Mouse (Mus musculus) stomach, embryonic 16.5 days (tissue): ENCODE results near the gene Ina. TPM values are rescaled to one million over a fixed set of nuclear protein-coding genes. Genes with fewer than 3 reads are reported as not detected.

Experiments
- ATAC-seq: fragments of 200-750 bp; cut with Nextera tagmentation; 2 replicates; pipeline ENCODE4 v1.8.0; 2017; ENCODE audit warnings: moderate number of reproducible peaks, moderate TSS enrichment; ENCODE audit not compliant: insufficient read depth, low FRiP score
- H3K27ac ChIP-seq: fragments of 300-500 bp; sonication (generic); 2 replicates; pipeline ENCODE4 v1.5.1; 2014; ENCODE audit warnings: low read length
- H3K27me3 ChIP-seq: fragments of 300-500 bp; sonication (generic); 2 replicates; pipeline ENCODE4 v1.6.1; 2014; ENCODE audit warnings: low read length, control low read depth, mixed read lengths; ENCODE audit not compliant: control insufficient read depth, insufficient read depth
- H3K36me3 ChIP-seq: fragments of 300-500 bp; sonication (generic); 2 replicates; pipeline ENCODE4 v1.6.1; 2014; ENCODE audit warnings: low read length; ENCODE audit not compliant: control insufficient read depth, insufficient read depth
- H3K4me1 ChIP-seq: fragments of 300-500 bp; sonication (generic); 2 replicates; pipeline ENCODE4 v1.6.1; 2014; ENCODE audit warnings: low read length, control low read depth, mixed read lengths; ENCODE audit not compliant: control insufficient read depth, insufficient read depth
- H3K4me2 ChIP-seq: fragments of 300-500 bp; sonication (generic); 2 replicates; pipeline ENCODE4 v1.6.1; 2014; ENCODE audit warnings: low read depth, low read length, mixed read lengths
- H3K4me3 ChIP-seq: fragments of 300-500 bp; sonication (generic); replicated peaks from 2 replicates; pipeline ENCODE4 v1.5.1; 2014; ENCODE audit warnings: mild to moderate bottlenecking, low read length
- H3K9ac ChIP-seq: fragments of 300-500 bp; sonication (generic); 2 replicates; pipeline ENCODE4 v1.6.1; 2014; ENCODE audit warnings: low read length
- H3K9me3 ChIP-seq: fragments of 300-500 bp; sonication (generic); replicated peaks from 2 replicates; pipeline ENCODE4 v1.6.1; 2016; ENCODE audit warnings: low read length, control low read depth; ENCODE audit not compliant: control insufficient read depth
- WGBS: fragments of 180-500 bp; shearing (Covaris S2); extraction: QIAGEN DNeasy Blood & Tissue Kit; methylation state at CpG from one replicate; pipeline ENCODE4 v1.1.7; 2014; 5-methylcytosine and 5-hydroxymethylcytosine counted together
- polyA plus RNA-seq: library from polyadenylated mRNA; unstranded; fragments of >200 nt; fragmentation: Nextera tagmentation; extraction: Ambion mirVana; gene quantifications from 2 replicates; pipeline ENCODE4 v1.2.1, GENCODE M21; 2015

Ina gene
- polyA plus RNA-seq, 1 experiment from 2014 or later: 6.5 TPM

- no peak for ATAC-seq
- Histone ChIP-seq H3K36me3 (no peaks in the 10 kb centered on the region), H3K4me1 (peaks cover 18% of the 10 kb centered on the region), H3K9me3 (no peaks in the 10 kb centered on the region), H3K27ac (no peak overlapping the region), H3K4me2 (no peak overlapping the region), H3K4me3 (no peak overlapping the region), H3K27me3 (peaks cover 50% of the 10 kb centered on the region), H3K9ac (no peak overlapping the region)
- WGBS: under 1% methylated on average over 15 of the region's 15 CpGs
Measured at GRCm38 (mm10) chr19:47016487-47016886, 2.0 kb downstream of the Ina start.

- H3K4me2 ChIP-seq: no peak overlapping the region
- no peak for ATAC-seq
- no peak overlapping the region for H3K4me3 ChIP-seq
- no peak overlapping the region for H3K27ac ChIP-seq
- H3K9ac ChIP-seq: no peak overlapping the region
- peaks cover 44% of the 10 kb centered on the region for H3K27me3 ChIP-seq
- WGBS: 13% methylated on average over 3 of the region's 3 CpGs
- H3K36me3 ChIP-seq: no peaks in the 10 kb centered on the region
- H3K4me1 ChIP-seq: peaks cover 18% of the 10 kb centered on the region
- no peaks in the 10 kb centered on the region for H3K9me3 ChIP-seq
Measured at GRCm38 (mm10) chr19:47017831-47018230, 3.3 kb downstream of the Ina start.

DNA sequence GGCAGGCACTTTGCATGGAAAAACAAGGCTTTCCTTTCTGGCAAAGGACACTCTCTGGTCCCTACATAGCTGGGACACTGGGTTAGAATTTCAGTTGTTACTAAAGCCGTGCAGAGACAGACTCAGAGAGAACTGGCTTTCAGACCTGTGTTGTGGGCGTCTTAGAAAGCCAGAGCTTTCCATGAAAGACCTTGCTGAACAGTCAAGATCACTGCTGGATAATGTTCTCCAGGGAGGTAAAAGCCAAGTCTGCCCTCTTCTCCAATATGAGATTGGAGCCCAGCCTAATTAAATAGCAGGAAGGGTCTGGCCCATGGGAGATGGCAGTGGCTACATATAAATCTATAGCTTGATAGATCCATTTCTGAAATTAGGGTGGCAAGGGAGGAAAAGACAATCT lies 3.8 kb downstream of the Ina start:
- 43% methylated on average over 2 of the region's 2 CpGs for WGBS
- Histone ChIP-seq H3K4me3 (no peak overlapping the region), H3K36me3 (no peaks in the 10 kb centered on the region), H3K4me1 (peaks cover 18% of the 10 kb centered on the region), H3K9me3 (no peaks in the 10 kb centered on the region), H3K27ac (no peak overlapping the region), H3K9ac (no peak overlapping the region), H3K27me3 (peaks cover 39% of the 10 kb centered on the region), H3K4me2 (no peak overlapping the region)
- no peak for ATAC-seq

DNA sequence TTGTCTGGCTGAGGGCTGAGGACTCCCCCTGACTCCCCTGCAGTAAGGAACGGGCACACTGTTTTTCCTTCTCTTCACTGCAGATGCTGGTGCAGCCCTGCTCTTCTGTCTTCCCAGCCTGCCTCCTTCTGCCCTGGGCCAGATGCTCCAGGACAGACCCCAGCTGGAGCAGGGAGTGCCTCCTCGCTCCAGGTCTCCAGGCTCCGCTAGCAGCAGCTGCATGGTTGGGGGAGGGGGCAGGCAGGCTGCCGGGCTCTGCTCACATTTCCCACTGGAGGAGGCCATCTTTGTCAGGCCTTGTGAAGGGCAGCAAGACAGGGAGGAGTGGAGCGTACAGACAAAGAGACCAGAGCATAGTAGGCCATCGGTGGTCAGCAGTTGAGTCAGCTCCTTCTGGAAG lies 4.8 kb downstream of the Ina start:
- no peaks in the 10 kb centered on the region for H3K9me3 ChIP-seq
- H3K27ac ChIP-seq: no peak overlapping the region
- H3K27me3 ChIP-seq: peaks cover 30% of the 10 kb centered on the region
- peaks cover 13% of the 10 kb centered on the region for H3K4me1 ChIP-seq
- H3K9ac ChIP-seq: no peak overlapping the region
- 19% methylated on average over 6 of the region's 6 CpGs for WGBS
- no peak for ATAC-seq
- H3K4me2 ChIP-seq: no peak overlapping the region
- no peaks in the 10 kb centered on the region for H3K36me3 ChIP-seq
- no peak overlapping the region for H3K4me3 ChIP-seq

GRCm38 (mm10) chr19:47022709-47023108 lies 8.2 kb downstream of the Ina start:
- Histone ChIP-seq H3K9me3 (no peaks in the 10 kb centered on the region), H3K4me1 (no peaks in the 10 kb centered on the region), H3K9ac (no peak overlapping the region), H3K27me3 (peaks cover 3% of the 10 kb centered on the region; the same call in 1 of the 2 replicates), H3K27ac (no peak overlapping the region), H3K4me3 (no peak overlapping the region), H3K36me3 (no peaks in the 10 kb centered on the region), H3K4me2 (no peak overlapping the region)
- no peak for ATAC-seq
- 85% methylated on average over 4 of the region's 4 CpGs for WGBS

DNA sequence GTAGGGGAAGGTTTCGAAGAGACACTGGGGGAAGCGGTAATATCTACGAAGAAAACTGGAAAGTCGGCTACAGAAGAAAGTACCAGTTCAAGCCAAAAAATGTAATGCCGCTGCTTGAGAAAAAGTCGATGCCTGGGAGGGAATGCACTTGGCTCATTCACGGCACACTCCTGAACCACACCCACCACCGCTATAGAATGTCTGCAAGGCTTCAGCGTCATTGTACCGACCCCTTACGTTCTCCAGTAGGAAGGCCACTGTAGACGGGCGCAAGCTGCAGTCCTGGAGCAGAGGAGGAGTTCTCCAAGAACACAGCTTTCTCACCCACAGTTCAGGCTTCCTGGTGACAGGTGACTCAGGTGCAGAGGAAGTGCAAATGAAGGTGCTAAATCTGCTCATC lies 9.0 kb downstream of the Ina start:
- no peak overlapping the region for H3K9ac ChIP-seq
- no peak overlapping the region for H3K27ac ChIP-seq
- no peaks in the 10 kb centered on the region for H3K27me3 ChIP-seq
- no peaks in the 10 kb centered on the region for H3K4me1 ChIP-seq
- H3K9me3 ChIP-seq: no peaks in the 10 kb centered on the region
- no peaks in the 10 kb centered on the region for H3K36me3 ChIP-seq
- ATAC-seq: no peak
- WGBS: 76% methylated on average over 13 of the region's 13 CpGs
- H3K4me3 ChIP-seq: no peak overlapping the region
- H3K4me2 ChIP-seq: no peak overlapping the region

GRCm38 (mm10) chr19:47024954-47025353 lies 10.5 kb downstream of the Ina start:
- H3K27ac ChIP-seq: no peak overlapping the region
- H3K4me2 ChIP-seq: no peak overlapping the region
- 58% methylated on average over 10 of the region's 10 CpGs for WGBS
- H3K9me3 ChIP-seq: no peaks in the 10 kb centered on the region
- no peak overlapping the region for H3K4me3 ChIP-seq
- H3K9ac ChIP-seq: no peak overlapping the region
- no peaks in the 10 kb centered on the region for H3K4me1 ChIP-seq
- no peak for ATAC-seq
- H3K27me3 ChIP-seq: no peaks in the 10 kb centered on the region
- no peaks in the 10 kb centered on the region for H3K36me3 ChIP-seq

DNA sequence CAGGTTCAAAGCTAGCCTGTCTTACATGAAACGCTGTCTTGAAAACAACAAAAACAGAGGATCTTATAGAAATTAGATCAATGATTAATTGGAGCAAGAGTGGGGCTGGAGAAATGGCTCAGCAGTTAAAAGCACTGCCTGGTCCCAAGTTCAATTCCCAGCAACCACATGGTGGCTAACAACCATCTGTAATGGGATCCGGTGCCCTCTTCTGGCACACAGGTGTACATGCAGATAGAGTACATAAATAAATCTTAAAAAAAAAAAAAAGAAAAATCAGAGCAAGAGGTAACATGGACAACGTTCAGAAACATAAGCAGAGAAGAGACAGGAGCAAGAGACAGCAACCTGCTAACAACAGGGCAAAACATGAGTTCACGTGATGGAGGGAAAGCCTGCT lies 12.0 kb downstream of the Ina start:
- Histone ChIP-seq H3K9ac (no peak overlapping the region), H3K4me3 (no peak overlapping the region), H3K9me3 (no peaks in the 10 kb centered on the region), H3K27ac (no peak overlapping the region), H3K4me1 (no peaks in the 10 kb centered on the region), H3K4me2 (no peak overlapping the region), H3K36me3 (no peaks in the 10 kb centered on the region), H3K27me3 (no peaks in the 10 kb centered on the region)
- 83% methylated on average over 4 of the region's 4 CpGs for whole genome bisulfite sequencing
- ATAC-seq: no peak

GRCm38 (mm10) chr19:47029796-47030195 lies 15.3 kb downstream of the Ina start:
- H3K4me2 ChIP-seq: no peak overlapping the region
- WGBS: 84% methylated on average over 9 of the region's 9 CpGs
- no peaks in the 10 kb centered on the region for H3K9me3 ChIP-seq
- no peaks in the 10 kb centered on the region for H3K27me3 ChIP-seq
- no peaks in the 10 kb centered on the region for H3K4me1 ChIP-seq
- H3K9ac ChIP-seq: no peak overlapping the region
- no peaks in the 10 kb centered on the region for H3K36me3 ChIP-seq
- ATAC-seq: no peak
- no peak overlapping the region for H3K4me3 ChIP-seq
- no peak overlapping the region for H3K27ac ChIP-seq

DNA sequence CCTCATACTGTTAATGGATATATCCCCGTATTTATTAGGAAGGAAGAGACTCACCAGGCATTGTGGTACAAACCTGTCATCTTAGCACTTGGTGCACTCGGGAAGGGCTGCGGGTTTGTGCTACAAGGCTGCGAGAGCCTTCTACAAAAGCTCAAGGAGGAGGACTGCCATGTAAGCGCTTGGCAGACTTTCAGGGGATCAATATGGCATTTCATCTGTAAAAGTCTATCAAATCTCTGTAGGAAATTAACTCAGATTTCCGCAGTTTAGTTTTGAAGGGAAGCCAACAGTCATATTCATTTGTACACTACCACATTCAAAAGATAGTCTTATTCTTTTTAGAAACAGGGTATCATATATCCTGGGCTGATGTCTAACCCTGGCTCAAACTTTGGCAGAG lies 17.3 kb downstream of the Ina start:
- Histone ChIP-seq H3K4me1 (no peaks in the 10 kb centered on the region), H3K36me3 (no peaks in the 10 kb centered on the region), H3K4me2 (no peak overlapping the region), H3K27me3 (no peaks in the 10 kb centered on the region), H3K9ac (no peak overlapping the region), H3K4me3 (no peak overlapping the region), H3K9me3 (no peaks in the 10 kb centered on the region), H3K27ac (no peak overlapping the region)
- 90% methylated on average over 6 of the region's 6 CpGs for WGBS
- no peak for ATAC-seq
